Mouse (Mus musculus) c-Kit-positive CD71-positive TER-119-negative erythroid progenitor cells, embryonic 14.5 days (primary cell): ENCODE measurements around the gene Tmem40.

Experiments used
- DNase-seq: peaks from one replicate; pipeline ENCODE4 v3.0.0-alpha.2; 2013; ENCODE audit warnings: low read depth

Tmem40 gene

DNA sequence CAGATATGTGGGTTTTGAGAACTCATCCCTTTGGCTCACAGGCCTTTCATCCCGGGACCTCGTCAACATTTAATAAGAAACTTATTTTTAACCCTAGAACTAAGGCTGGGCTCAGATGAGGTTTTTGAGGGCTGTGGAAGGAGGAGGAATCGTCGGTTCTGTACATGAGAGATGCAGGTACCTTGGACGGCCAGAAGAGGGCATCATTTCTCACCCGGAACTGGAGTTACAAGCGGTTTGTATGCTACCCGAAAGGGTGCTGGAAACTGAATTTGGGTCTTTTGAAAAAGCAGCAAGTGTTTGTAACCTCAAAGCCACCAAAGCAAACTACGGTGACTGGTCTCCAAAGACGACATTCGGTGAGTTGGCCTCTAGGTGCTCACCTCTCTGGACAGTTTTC, 60.9 kb downstream of the Tmem40 start:
- DNase-seq = no peak

DNA sequence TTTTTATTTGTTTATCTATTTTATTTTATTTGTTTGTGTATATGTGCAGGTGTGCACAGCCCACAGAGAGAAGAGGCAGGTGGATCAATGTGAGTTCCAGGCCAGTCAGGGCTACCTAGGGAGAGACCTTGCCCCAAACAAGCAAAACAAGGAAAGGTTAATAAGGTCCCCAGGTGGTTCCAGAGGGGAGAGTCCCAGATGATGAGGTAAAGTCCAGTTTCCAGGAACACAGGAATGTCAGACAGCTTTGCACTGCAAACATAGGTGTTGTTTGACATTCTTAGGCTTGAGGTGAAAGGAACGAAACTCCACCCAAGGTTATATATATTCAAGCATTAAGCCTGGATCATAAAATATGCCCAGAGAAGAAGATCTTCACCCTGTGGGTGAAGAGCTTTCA, 61.4 kb downstream of the Tmem40 start:
- no peak for DNase-seq

DNA sequence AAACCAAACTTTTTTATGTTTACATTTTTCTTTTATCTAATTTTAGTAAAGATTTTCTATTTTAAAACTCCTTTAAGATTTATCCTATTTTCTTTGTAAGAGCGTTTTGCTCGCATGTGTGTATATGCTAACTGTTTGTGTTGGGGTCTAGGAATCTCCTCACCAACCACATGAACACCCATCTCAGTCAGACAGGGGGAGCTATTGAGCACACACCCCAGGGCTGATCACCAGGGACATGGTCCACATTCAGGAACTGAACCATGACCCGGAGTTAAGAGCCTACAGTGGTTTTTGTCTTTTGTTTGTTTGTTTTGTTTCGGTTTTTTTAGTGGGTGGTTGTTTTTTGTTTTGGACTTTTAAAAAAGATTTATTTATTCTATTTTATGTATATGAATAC, 63.5 kb downstream of the Tmem40 start:
- no peak for DNase-seq

DNA sequence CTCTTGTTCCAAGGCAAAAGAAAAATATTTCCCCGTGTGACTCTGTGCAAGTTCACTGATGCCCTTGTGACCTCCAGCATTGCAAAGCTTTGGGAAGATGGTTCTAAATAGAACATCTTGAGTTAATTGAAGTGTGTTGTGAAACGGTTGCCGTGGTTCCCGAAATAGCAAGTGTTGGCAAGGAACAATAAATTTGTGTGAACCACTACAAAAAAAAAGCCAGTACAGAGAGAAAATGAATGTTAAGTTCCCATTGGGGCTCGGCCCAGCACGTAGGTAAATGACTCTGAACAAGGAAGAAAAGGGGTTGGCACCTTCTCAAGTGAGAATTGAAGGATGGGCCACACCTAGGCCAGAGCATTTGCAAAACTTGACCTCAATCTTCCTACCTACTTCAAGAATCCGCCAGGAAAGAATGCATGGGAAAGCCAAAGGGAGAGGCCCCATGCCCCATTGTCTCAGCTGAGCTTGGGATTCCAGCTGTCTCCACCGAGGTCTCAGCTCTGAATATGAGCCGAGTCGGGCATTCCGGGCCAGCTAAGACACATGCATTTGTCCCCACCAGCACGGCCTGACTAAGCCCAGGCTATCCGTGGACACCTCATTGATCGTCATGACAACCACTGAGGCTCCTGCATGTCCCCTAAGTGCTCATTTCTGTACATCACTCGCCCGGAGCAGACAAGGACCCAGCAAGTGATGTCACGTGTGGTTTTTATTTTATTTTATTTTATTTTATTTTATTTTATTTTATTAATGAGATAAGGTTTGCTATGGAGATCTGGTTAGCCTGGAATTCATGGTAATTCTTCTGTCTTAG, 64.3 kb downstream of the Tmem40 start:
- DNase-seq = no peak

DNA sequence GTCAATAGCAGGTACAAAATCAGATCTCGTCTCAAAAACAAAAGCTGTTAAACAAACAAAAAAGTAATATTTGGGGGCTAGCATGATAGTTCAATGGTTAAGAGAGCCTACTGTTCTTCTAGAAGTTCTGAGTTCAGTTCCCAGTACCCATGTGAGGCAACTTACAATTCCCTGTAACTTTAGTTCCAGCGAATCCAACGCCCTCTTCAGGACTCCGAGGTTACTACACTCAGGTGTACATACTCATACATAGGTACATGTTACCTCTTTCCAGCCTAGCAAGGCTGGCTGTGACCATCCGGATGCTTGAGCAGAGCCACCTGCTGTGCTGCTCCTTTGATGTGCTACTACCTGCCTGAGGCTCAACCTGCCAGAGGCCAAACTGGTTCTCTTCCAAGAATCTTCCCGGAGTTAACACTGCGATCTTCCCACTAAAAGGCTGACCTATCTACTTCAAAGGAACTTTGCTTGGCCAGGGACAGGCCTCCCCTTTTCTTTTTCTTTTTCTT, 65.4 kb downstream of the Tmem40 start:
- DNase-seq = no peak

DNA sequence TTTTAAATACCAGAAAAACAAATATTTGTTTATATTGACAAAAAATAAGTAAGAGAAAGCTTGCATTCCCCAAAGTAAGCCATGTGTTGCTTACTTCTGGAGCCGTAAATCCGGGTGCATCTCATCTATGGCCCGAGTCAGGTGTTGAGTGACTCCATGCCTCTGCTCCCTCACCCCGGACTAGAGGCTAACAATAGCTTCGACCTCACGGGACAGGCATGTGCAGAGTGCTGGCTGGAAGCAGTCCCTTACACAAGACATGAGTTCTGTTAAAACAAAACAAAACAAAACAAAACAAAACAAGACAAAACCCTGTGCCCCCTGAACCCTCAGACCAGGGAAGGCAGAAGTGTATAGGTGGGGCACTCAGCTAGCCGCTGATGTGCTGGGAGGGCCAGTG, 67.1 kb downstream of the Tmem40 start:
- DNase-seq = no peak

DNA sequence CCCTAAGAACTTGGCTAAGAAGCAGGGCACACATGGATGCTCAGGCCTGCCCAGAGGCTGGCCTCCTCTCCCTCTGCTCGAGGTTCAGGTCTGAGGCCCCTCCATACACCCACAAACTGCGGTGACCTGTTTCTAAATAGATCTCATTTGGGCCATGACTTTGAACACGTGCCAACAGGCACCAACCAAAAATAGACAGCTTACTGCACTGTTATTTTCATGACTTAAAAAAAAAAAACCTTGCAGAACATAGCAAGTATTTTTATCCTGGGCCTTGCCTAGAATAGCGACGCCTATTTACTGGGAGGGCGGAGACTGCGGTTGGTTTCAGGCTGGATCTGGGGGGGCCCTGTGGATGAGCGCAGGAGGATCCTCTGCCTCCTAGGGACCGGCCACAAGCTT, 67.8 kb downstream of the Tmem40 start:
- no peak for DNase-seq

DNA sequence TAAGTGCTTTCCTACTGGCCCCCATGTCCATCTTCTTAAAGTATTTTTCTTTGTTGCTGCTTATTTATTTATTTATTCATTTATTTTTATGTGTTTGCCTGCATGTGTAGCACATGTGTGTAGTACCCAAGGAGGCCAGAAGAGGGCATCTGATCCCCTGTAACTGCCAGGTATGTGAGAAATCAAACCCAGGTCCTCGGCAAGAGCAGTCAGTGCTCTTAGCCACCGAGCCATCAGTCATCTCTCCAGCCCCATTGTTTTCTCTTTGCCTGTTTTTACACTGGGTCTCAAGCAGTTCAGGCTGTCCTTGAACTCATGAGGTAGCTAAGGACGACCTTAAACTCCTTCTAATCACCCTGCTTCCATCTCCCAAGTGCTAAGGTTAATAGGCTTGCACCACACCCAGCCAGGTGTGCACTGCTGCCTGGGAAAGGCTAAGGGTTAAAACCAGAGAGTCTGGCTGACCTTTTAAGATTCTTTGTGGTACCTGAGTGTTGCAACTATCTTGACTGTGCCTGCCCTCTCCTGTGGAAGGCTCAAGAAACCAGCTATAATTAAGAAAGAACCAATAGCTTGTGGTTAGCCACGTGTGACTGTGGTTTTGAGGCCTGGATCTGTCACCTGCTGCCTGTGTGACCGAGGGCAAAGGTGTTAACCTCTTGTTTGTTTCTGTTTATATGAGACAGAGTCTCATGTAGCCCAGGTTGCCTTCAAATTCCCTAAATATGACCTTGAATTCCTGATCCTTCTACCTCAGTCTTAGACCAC, 69.1 kb downstream of the Tmem40 start:
- no peak for DNase-seq

DNA sequence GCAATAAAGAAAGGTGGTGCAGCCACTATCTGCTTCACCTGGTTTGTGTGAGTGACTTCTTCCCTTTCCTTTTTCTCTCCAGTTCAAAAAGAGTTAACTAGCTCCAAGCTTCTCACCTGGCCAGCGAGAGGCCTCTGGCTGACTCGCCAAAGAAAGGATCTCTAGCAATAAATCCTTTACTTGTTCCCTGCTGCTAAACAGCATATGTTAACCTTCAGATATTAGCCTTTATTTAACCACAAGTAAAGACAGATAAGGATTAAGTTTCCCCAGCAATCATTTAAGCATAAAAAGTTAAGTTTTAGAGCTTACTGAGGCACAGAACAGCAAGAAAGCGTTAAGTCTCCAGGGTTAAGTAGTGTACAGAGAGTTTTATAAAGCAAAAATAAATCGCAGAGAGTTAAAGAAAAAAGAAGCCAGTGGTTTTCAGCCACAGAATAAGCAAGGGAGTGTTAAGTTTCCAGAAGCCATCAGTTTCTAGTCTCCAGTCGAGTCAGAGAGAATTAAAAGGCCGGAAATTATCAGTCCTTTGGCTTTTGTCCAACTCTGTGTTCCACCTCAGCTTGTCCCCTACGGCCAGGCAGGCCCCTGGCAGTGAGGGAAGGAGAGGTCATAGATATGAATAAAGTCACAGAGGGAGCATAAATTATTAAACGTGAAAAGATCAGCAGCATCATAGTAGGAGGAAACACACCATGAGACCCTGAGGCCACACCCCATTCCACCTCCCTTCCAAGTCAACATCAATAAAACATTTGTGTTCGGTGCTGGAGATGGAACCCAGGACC, 69.9 kb downstream of the Tmem40 start:
- DNase-seq = no peak

DNA sequence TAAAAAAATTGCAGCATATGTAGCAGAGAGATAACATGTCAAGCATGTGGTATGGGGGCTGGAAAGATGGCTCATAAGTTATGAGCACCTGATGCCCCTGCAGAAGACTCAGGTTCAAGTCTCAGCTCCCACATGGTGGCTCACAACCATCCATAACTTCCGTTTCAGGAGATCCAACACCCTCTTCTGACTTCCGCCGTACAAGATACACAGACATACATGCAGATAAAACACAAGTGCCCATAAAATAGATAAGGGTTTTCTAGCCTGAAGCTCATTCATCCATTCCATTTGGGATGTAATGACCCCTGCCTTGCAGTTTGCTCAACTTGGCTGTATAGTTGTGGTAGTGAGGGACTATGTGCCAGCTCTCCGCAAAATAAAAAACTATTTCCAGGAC, 72.1 kb downstream of the Tmem40 start:
- no peak for DNase-seq

DNA sequence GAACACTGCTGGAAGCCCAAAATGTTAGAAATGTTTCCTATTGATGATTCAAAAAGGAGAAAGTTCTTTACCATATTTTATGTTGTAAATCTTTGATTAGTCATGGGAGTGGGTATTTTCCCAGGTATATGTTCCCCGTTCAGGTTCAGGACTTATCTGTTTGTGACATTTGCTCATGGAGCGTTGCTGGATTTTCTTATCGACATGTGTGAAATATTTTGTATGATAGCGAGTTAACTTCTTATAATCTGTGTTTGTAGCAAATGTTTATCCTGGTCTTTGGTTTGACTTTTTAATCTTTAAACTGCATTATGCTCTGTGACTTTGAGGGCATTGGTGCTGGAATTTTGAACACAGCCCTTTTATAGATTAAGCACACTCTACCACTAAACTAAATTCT, 73.6 kb downstream of the Tmem40 start:
- no peak for DNase-seq

DNA sequence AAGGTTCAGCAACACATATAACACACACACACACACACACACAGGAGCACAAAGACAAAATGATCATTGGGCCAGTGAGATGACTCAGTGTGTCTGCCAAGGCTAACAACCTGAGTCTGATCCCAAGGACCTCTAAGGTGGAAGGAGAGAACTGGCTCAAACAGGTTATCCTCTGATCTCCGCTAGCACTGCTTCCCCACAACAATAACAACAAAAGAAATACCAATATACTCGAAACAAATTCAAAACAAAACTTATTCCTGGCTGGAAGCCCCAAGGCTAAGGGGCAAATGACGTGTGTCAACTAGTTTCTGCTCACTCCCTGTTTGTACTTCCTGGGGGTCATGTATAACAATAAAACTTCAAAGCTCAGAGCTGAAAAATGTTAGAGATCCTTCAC, 74.5 kb downstream of the Tmem40 start:
- DNase-seq = no peak

DNA sequence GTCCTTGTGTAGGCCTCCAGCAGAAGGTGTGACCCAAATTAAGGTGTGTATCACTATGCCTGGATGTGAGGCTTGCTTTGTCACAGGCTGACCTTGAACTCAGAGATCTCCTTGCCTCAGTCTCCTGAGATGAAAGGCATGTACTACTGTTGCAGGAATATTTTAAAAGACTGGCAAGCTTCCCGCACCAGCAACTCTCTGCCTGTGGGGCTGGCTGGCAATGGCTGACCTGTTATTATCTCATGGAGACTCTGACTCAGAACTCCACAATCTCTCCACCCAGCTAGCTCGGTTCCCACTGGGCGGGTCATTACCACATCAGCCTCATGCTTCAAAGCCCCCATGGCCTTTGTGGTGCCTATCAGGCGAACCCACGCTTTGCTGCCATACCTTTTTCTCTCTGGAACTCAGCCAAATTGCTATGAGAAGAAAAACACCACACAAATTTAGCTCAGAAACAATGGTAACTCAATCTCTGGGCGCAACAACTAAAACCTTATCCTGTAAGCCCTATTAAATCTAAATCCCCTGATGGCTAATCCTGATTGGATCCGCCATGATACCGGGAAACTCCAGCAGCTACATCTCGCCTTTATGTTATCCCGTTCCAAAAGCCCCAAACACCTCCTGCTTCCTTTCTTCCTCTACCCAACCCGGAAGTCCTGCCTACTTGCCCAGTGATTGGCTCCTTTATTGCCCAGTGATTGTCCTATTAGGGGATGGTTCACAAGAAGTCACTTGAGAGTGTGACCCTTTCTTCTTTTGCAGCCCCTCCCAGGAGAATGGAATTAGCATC, 77.2 kb downstream of the Tmem40 start:
- no peak for DNase-seq

DNA sequence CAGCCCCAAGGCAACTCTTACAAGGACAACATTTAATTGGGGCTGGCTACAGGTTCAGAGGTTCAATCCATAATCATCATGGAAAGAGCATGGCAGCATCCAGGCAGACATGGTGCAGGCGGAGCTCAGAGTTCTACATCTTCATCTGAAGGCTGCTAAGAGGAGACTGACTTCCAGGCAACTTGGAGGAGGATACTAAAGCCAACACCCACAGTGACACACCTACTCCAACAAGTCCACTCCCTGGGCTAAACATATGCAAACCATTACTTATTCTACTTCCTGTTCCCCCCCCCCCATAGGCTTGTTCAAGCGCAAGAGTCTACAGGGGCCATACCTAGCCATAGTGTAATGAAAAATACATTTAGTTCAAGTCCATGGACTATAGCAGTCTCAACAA, 77.9 kb downstream of the Tmem40 start:
- no peak for DNase-seq

DNA sequence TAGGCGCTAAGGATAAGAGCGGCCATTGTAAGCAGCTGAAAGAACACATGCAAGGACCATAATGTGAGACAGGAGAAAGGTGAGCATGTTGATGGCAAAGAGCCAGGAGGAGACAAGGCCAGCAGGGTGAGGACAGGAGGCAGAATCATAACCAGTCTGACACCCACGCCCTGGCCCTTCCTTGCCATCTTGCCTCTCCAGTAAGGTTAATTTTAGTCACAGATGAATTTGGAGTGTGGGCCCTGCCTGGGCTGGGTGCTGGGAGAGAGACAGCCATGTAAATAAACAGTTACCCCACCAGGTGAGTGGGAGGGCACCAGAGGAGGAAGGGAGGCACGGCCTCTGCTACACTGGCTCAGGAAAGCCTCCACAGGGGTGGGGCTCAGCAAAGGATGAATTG, 81.1 kb downstream of the Tmem40 start:
- DNase-seq = no peak
